Mouse (Mus musculus) liver, postnatal 0 days (tissue): ENCODE measurements around the gene Kif9.

Experiments
- CTCF ChIP-seq: sonication (generic); IDR thresholded peaks from 2 replicates; pipeline ENCODE4 v1.5.1; 2016; ENCODE audit warnings: antibody characterized with exemption, low read depth
- EP300 ChIP-seq: IDR thresholded peaks from 2 replicates; pipeline ENCODE4 v1.6.1; 2016; ENCODE audit warnings: antibody characterized with exemption, low read depth, mild to moderate bottlenecking

GRCm38 (mm10) chr9:110440049-110440448 lies 36.7 kb upstream of the Kif9 start:
- TF ChIP-seq CTCF, result no peak
- TF ChIP-seq EP300, result no peak
